Mouse (Mus musculus) liver, postnatal 0 days (tissue): ENCODE measurements around the gene Pcbp1.

Experiments used
- CTCF ChIP-seq: sonication (generic); IDR thresholded peaks from 2 replicates; pipeline ENCODE4 v1.5.1; 2016; ENCODE audit warnings: antibody characterized with exemption, low read depth
- EP300 ChIP-seq: IDR thresholded peaks from 2 replicates; pipeline ENCODE4 v1.6.1; 2016; ENCODE audit warnings: antibody characterized with exemption, low read depth, mild to moderate bottlenecking

- TF ChIP-seq CTCF = no peak
- no peak for TF ChIP-seq EP300
Observed at GRCm38 (mm10) chr6:86497942-86498732, 28.0 kb downstream of the Pcbp1 start.
